In the genomic region with DNA sequence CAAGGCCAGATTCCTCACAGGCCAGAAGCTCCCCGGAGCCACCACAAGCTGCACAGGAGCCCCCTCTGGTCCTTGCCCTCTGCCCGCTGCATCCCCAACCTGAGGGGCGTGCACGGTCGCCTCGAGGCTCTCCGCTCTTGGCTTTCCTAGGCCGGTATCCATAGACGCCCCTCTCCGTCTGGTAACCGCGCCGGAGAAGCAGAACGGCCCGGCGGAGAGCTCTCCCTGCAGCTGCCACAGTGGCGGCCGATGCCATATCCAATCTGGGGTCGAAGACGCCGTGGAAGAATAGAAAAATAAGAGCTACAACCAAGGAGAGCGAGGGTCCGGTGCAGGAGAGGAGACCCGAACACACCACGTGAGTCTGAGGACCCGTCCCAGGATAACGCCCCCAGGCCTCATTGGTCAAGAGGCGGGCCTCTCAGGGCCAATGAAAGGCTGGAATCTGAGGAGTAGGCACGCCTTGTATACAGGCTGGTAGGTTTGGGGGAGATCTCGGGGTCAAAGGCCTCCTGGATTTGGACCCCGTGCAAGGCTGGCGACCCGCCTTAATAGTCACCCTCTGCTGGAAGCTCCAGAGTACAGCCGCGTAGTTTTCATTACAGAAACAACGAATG, we compare ENCODE assay signal across 8 mouse cellular contexts. TPM values are rescaled to one million over a fixed set of nuclear protein-coding genes. Genes with fewer than 3 reads are reported as not detected.
DNase-seq lines count a peak whose midpoint lies in the region; ATAC-seq and TF ChIP-seq lines count a peak whose summit lies in the region.

A gene (minus strand): TSS at position 377 of the 617 bp plus-strand sequence.

- no peaks in the 10 kb centered on the region for H3K36me3 ChIP-seq in liver, embryonic 16.5 days (ENCODE audit: control insufficient read depth, insufficient read depth)
- H3K36me3 ChIP-seq in neural tube, embryonic 12.5 days: no peaks in the 10 kb centered on the region
- H3K36me3 ChIP-seq in testis, adult 2 months (ENCODE audit: control insufficient read depth, insufficient read depth, low read length): no peaks in the 10 kb centered on the region

- peak; percentile 45; the same call in 1 of the 2 replicates for TF ChIP-seq POLR2A in testis, adult 2 months (IDR thresholded peaks at IDR 0.05; ENCODE audit: control insufficient read depth, low read depth, low read length)

- ATAC-seq in liver, embryonic 16.5 days (ENCODE audit: low read depth): peak; percentile 89
- peak; percentile 95 for ATAC-seq in neural tube, embryonic 12.5 days (ENCODE audit: low FRiP score, low read depth)

- peak within 1 kb of the TSS; percentile 53 for H3K27ac ChIP-seq in liver, embryonic 16.5 days (ENCODE audit: low read length)
- H3K27ac ChIP-seq in neural tube, embryonic 12.5 days: no peak within 1 kb of the TSS
- no peak within 1 kb of the TSS; the same call in 1 of the 2 replicates for H3K27ac ChIP-seq in testis, adult 2 months (ENCODE audit: control insufficient read depth, insufficient read depth, low read depth, low read length)

- peak within 1 kb of the TSS; percentile 69 for H3K9ac ChIP-seq in liver, embryonic 16.5 days (ENCODE audit: low read depth, low read length)
- peak within 1 kb of the TSS; percentile 69 for H3K9ac ChIP-seq in neural tube, embryonic 12.5 days

- H3K4me3 ChIP-seq in liver, embryonic 16.5 days (ENCODE audit: low read depth, low read length): peak within 1 kb of the TSS; percentile 74
- H3K4me3 ChIP-seq in neural tube, embryonic 12.5 days: peak within 1 kb of the TSS; percentile 55
- H3K4me3 ChIP-seq in testis, adult 2 months (ENCODE audit: control insufficient read depth, low read depth, low read length): peak within 1 kb of the TSS; percentile 62

- intact Hi-C loops in heart, postnatal 36 days (cut with DNase I): no loop called here

- WGBS in liver, embryonic 16.5 days (ENCODE audit: insufficient replicate concordance): under 1% methylated on average over 36 of the region's 36 CpGs
- WGBS in neural tube, embryonic 12.5 days: 1% methylated on average over 36 of the region's 36 CpGs

- TF ChIP-seq CTCF in testis, adult 2 months (IDR thresholded peaks at IDR 0.05; ENCODE audit: control insufficient read depth, insufficient read depth, insufficient replicate concordance, low read depth, low read length): no peak

- H3K4me2 ChIP-seq in liver, embryonic 16.5 days (ENCODE audit: low read depth, low read length): peak within 1 kb of the TSS; percentile 81
- peak within 1 kb of the TSS; percentile 81 for H3K4me2 ChIP-seq in neural tube, embryonic 12.5 days (replicated peaks)

- H3K4me1 ChIP-seq in liver, embryonic 16.5 days (ENCODE audit: control insufficient read depth, low read depth, low read length): peaks cover 22% of the 10 kb centered on the region
- 0 out of 2 replicates have a peak, but pooled peaks cover 6% of the 10 kb centered on the region for H3K4me1 ChIP-seq in neural tube, embryonic 12.5 days
- H3K4me1 ChIP-seq in testis, adult 2 months (ENCODE audit: control insufficient read depth, insufficient read depth, low read length): peaks cover 2% of the 10 kb centered on the region; the same call in 1 of the 2 replicates

- peak; percentile 70 for DNase-seq in Muller cell, postnatal 12 days (ENCODE audit: inconsistent ontology term)
- peak; percentile 68 for DNase-seq in cerebellum, adult 9-11 months
- peak; percentile 75 for DNase-seq in forelimb bud, embryonic 11.5 days (ENCODE audit: low read depth, low spot score)
- peak; percentile 62 to 73 for DNase-seq in heart, postnatal 36 days
- DNase-seq in layer of hippocampus, adult 11-12 months (ENCODE audit: low spot score): peak; percentile 68

- H3K27me3 ChIP-seq in liver, embryonic 16.5 days (ENCODE audit: control insufficient read depth, insufficient read depth, low read depth, low read length): no peaks in the 10 kb centered on the region
- H3K27me3 ChIP-seq in neural tube, embryonic 12.5 days (replicated peaks): no peaks in the 10 kb centered on the region
- no peaks in the 10 kb centered on the region for H3K27me3 ChIP-seq in testis, adult 2 months (ENCODE audit: control insufficient read depth, insufficient read depth, low read length)

- H3K9me3 ChIP-seq in liver, embryonic 16.5 days (replicated peaks; ENCODE audit: control insufficient read depth, low read length): no peaks in the 10 kb centered on the region
- H3K9me3 ChIP-seq in neural tube, embryonic 12.5 days: no peaks in the 10 kb centered on the region

RNA-seq across cellular contexts. Expression of the gene that starts here (rescaled TPM):
- 1 to 10 TPM; 2.8 to 6.7 TPM for total RNA-seq in heart, postnatal 36 days (2021)
- 4.6 and 5.7 TPM in 2 replicates for polyA plus RNA-seq in liver, embryonic 16.5 days (2015; fragmentation: Nextera tagmentation; extraction: Ambion mirVana)
- polyA plus RNA-seq in neural tube, embryonic 12.5 days (2016; fragmentation: Nextera tagmentation; extraction: Ambion mirVana): 4.7 and 5.5 TPM in 2 replicates
- polyA plus RNA-seq in testis, adult 2 months (2012; rRNA removed): 2.6 and 3.4 TPM in 2 replicates
